Mouse (Mus musculus) kidney, adult 9 months (tissue): ENCODE results near the gene Tubgcp6.

Experiments
- DNase-seq: peaks from one replicate; pipeline ENCODE4 v3.0.0; 2022

Tubgcp6 gene

GRCm38 (mm10) chr15:89061761-89062517 is 61.0 kb downstream of the Tubgcp6 start:
- no peak for DNase-seq

GRCm38 (mm10) chr15:89060811-89061460 is 62.0 kb downstream of the Tubgcp6 start:
- DNase-seq = no peak

GRCm38 (mm10) chr15:89060032-89060681 is 62.8 kb downstream of the Tubgcp6 start:
- no peak for DNase-seq

- DNase-seq = no peak
Measured at GRCm38 (mm10) chr15:89059161-89059931, 63.6 kb downstream of the Tubgcp6 start, which contains the start of gene Panx2. Panx2 (plus strand) TSS chr15:89059734.

GRCm38 (mm10) chr15:89058736-89059135 is 64.2 kb downstream of the Tubgcp6 start:
- DNase-seq = no peak

- no peak for DNase-seq
Measured at GRCm38 (mm10) chr15:89054666-89055065, 68.2 kb downstream of the Tubgcp6 start.
